Mouse (Mus musculus) myocyte (in vitro differentiated cells): ENCODE measurements around the gene Trappc10. TPM values are rescaled to one million over a fixed set of nuclear protein-coding genes. Genes with fewer than 3 reads are reported as not detected.

Experiments
- H3K27me3 ChIP-seq: one replicate; pipeline ENCODE4 v1.6.1; 2011; ENCODE audit not compliant: control insufficient read depth, insufficient read depth, insufficient read length
- H3K36me3 ChIP-seq: one replicate; pipeline ENCODE4 v1.6.1; 2011; ENCODE audit not compliant: control insufficient read depth, insufficient read depth
- H3K4me2 ChIP-seq: one replicate; pipeline ENCODE4 v1.6.1; 2011; ENCODE audit warnings: low read depth, control low read depth
- H3K4me3 ChIP-seq: one replicate; pipeline ENCODE4 v1.5.1; 2011; ENCODE audit warnings: mild to moderate bottlenecking, control low read depth, moderate library complexity
- H3K79me2 ChIP-seq: one replicate; pipeline ENCODE4 v1.6.1; 2011; ENCODE audit not compliant: control insufficient read depth, insufficient read depth
- H3ac ChIP-seq: one replicate; pipeline ENCODE4 v1.6.1; 2011; ENCODE audit not compliant: control insufficient read depth, insufficient read length
- CEBPB ChIP-seq: IDR thresholded peaks from 2 replicates; pipeline ENCODE4 v1.6.1; 2011; ENCODE audit warnings: mild to moderate bottlenecking, moderate library complexity; ENCODE audit not compliant: poor library complexity, insufficient read depth, severe bottlenecking
- E2F4 ChIP-seq: IDR thresholded peaks from one replicate; pipeline ENCODE4 v1.6.1; 2011; ENCODE audit warnings: mild to moderate bottlenecking, control low read depth, moderate library complexity; ENCODE audit not compliant: insufficient read depth
- MAX ChIP-seq: IDR thresholded peaks from one replicate; pipeline ENCODE4 v1.6.1; 2011; ENCODE audit warnings: low read depth, mild to moderate bottlenecking, control low read depth
- MYOD1 ChIP-seq, 3 experiments: IDR thresholded peaks; one replicate each; pipeline ENCODE4 v1.6.1; 2011; ENCODE audit warnings: control low read depth in 2 of 3, low read depth in 2 of 3, mild to moderate bottlenecking in 2 of 3, moderate library complexity in 1 of 3; ENCODE audit not compliant: insufficient read length in 2 of 3, control insufficient read depth in 1 of 3
- MYOG ChIP-seq, 3 experiments: IDR thresholded peaks; one replicate each; pipeline ENCODE4 v1.6.1; 2011; ENCODE audit warnings: control low read depth in 2 of 3, low read depth in 2 of 3, mild to moderate bottlenecking in 2 of 3; ENCODE audit not compliant: insufficient read length in 2 of 3, control insufficient read depth in 1 of 3, insufficient read depth in 1 of 3
- POLR2A ChIP-seq: IDR thresholded peaks from one replicate; pipeline ENCODE4 v1.6.1; 2011; ENCODE audit warnings: low read depth, mild to moderate bottlenecking, control low read depth, moderate library complexity; ENCODE audit not compliant: insufficient read length
- POLR2AphosphoS2 ChIP-seq: IDR thresholded peaks from one replicate; pipeline ENCODE4 v1.6.1; 2011; ENCODE audit warnings: low read depth, control low read depth; ENCODE audit not compliant: insufficient read length
- REST ChIP-seq: IDR thresholded peaks from one replicate; pipeline ENCODE4 v1.6.1; 2011; ENCODE audit warnings: mild to moderate bottlenecking, control low read depth, moderate library complexity; ENCODE audit not compliant: insufficient read depth, insufficient read length
- SRF ChIP-seq: IDR thresholded peaks from one replicate; pipeline ENCODE4 v1.6.1; 2011; ENCODE audit warnings: low read depth; ENCODE audit not compliant: control insufficient read depth, insufficient read length
- TCF12 ChIP-seq: IDR thresholded peaks from one replicate; pipeline ENCODE4 v1.6.1; 2011; ENCODE audit warnings: mild to moderate bottlenecking, control low read depth; ENCODE audit not compliant: poor library complexity, insufficient read depth, severe bottlenecking
- TCF3 ChIP-seq: IDR thresholded peaks from one replicate; pipeline ENCODE4 v1.6.1; 2011; ENCODE audit warnings: low read depth, control low read depth; ENCODE audit not compliant: insufficient read length
- USF1 ChIP-seq: IDR thresholded peaks from one replicate; pipeline ENCODE4 v1.6.1; 2011; ENCODE audit warnings: low read depth, mild to moderate bottlenecking, control low read depth, moderate library complexity
- polyA plus RNA-seq: library from polyadenylated mRNA; unstranded; fragments of >200 nt; fragmentation: generic; extraction: Trizol; gene quantifications from one replicate; pipeline ENCODE4 v1.2.1, GENCODE M21; 2012; ENCODE audit warnings: missing spikeins

Gene Trappc10
- polyA plus RNA-seq, 1 experiment, result 24.6 TPM

- no peak for TF ChIP-seq MAX
- no peak for TF ChIP-seq MYOD1 (IDR thresholded peaks at IDR 0.05; ENCODE audit: control insufficient read depth in 1 of 3, insufficient read length in 2 of 3, low read depth in 2 of 3)
- no peak for TF ChIP-seq TCF3
- no peak for TF ChIP-seq REST
- TF ChIP-seq SRF, result no peak
- no peak for TF ChIP-seq MYOG (IDR thresholded peaks at IDR 0.05; ENCODE audit: control insufficient read depth in 1 of 3, insufficient read depth in 1 of 3, insufficient read length in 2 of 3, low read depth in 2 of 3)
- Histone ChIP-seq H3K4me2 (no peak overlapping the region), H3K27me3 (no peaks in the 10 kb centered on the region), H3K36me3 (peaks cover 5% of the 10 kb centered on the region), H3ac (no peak overlapping the region), H3K4me3 (no peak overlapping the region), H3K79me2 (no peaks in the 10 kb centered on the region)
These were observed 70.0 kb downstream of the Trappc10 start for GRCm38 (mm10) chr10:78174474-78174873.

- Histone ChIP-seq H3ac (no peak overlapping the region), H3K36me3 (peaks cover 13% of the 10 kb centered on the region), H3K4me3 (no peak overlapping the region), H3K79me2 (no peaks in the 10 kb centered on the region), H3K27me3 (no peaks in the 10 kb centered on the region), H3K4me2 (no peak overlapping the region)
- TF ChIP-seq E2F4 (no peak), SRF (no peak), MYOD1 (IDR thresholded peaks at IDR 0.05; ENCODE audit: control insufficient read depth in 1 of 3, insufficient read length in 2 of 3, low read depth in 2 of 3) (no peak), TCF12 (no peak), MAX (no peak), POLR2AphosphoS2 (no peak), POLR2A (no peak), REST (no peak), USF1 (no peak), CEBPB (no peak), MYOG (IDR thresholded peaks at IDR 0.05; ENCODE audit: control insufficient read depth in 1 of 3, insufficient read depth in 1 of 3, insufficient read length in 2 of 3, low read depth in 2 of 3) (no peak), TCF3 (no peak)
These were observed 72.9 kb downstream of the Trappc10 start for GRCm38 (mm10) chr10:78171581-78171980.

- Histone ChIP-seq H3K27me3 (no peaks in the 10 kb centered on the region), H3K36me3 (peaks cover 15% of the 10 kb centered on the region), H3K79me2 (no peaks in the 10 kb centered on the region), H3K4me3 (no peak overlapping the region), H3K4me2 (no peak overlapping the region), H3ac (no peak overlapping the region)
- no peak for TF ChIP-seq USF1
- TF ChIP-seq MYOG (IDR thresholded peaks at IDR 0.05; ENCODE audit: control insufficient read depth in 1 of 3, insufficient read depth in 1 of 3, insufficient read length in 2 of 3, low read depth in 2 of 3), result no peak
- no peak for TF ChIP-seq MAX
- no peak for TF ChIP-seq MYOD1 (IDR thresholded peaks at IDR 0.05; ENCODE audit: control insufficient read depth in 1 of 3, insufficient read length in 2 of 3, low read depth in 2 of 3)
These were observed 73.4 kb downstream of the Trappc10 start for GRCm38 (mm10) chr10:78171057-78171456.

- TF ChIP-seq SRF, result no peak
- TF ChIP-seq TCF3, result no peak
- TF ChIP-seq REST, result no peak
- Histone ChIP-seq H3K27me3 (no peaks in the 10 kb centered on the region), H3ac (no peak overlapping the region), H3K79me2 (no peaks in the 10 kb centered on the region), H3K4me2 (peak overlapping the region; percentile 78), H3K36me3 (peaks cover 15% of the 10 kb centered on the region), H3K4me3 (no peak overlapping the region)
These were observed 74.0 kb downstream of the Trappc10 start for GRCm38 (mm10) chr10:78170445-78170844.

GRCm38 (mm10) chr10:78169281-78170042 lies 75.0 kb downstream of the Trappc10 start, which contains the start of gene D10Jhu81e:
Gene D10Jhu81e, minus strand, starts transcription at chr10:78169782.
- Histone ChIP-seq H3K79me2 (no peaks in the 10 kb centered on the region), H3K4me2 (peak within 1 kb of the TSS; percentile 85), H3K4me3 (peak within 1 kb of the TSS; percentile 32), H3ac (peak within 1 kb of the TSS; percentile 65), H3K27me3 (no peaks in the 10 kb centered on the region), H3K36me3 (peaks cover 15% of the 10 kb centered on the region)
- TF ChIP-seq REST, result no peak
- TF ChIP-seq POLR2AphosphoS2, result peak; percentile 94
- TF ChIP-seq MYOD1 (IDR thresholded peaks at IDR 0.05; ENCODE audit: control insufficient read depth in 1 of 3, insufficient read length in 2 of 3, low read depth in 2 of 3), result no peak
- TF ChIP-seq E2F4, result peak; percentile 22
- no peak for TF ChIP-seq CEBPB
- no peak for TF ChIP-seq TCF12
- TF ChIP-seq POLR2A, result peak; percentile 97
- no peak for TF ChIP-seq TCF3
- TF ChIP-seq SRF, result no peak
- TF ChIP-seq USF1, result no peak
